Mouse (Mus musculus) heart, adult 2 months (tissue): ENCODE results near the gene Sstr4.

Experiments used
- CTCF ChIP-seq: fragments of 200-600 bp; IDR thresholded peaks from 2 replicates; pipeline ENCODE4 v1.8.1; 2022; ENCODE audit warnings: antibody characterized with exemption, mild to moderate bottlenecking, moderate library complexity
- EP300 ChIP-seq: fragments of 200-500 bp; IDR thresholded peaks from 2 replicates; pipeline ENCODE4 v1.6.1; 2011; ENCODE audit warnings: low read depth, low read length, control low read depth; ENCODE audit not compliant: insufficient read depth
- POLR2A ChIP-seq: fragments of 200-500 bp; IDR thresholded peaks from 2 replicates; pipeline ENCODE4 v1.6.1; 2011; ENCODE audit warnings: mild to moderate bottlenecking, low read depth, low read length, control low read depth; ENCODE audit not compliant: insufficient read depth

DNA sequence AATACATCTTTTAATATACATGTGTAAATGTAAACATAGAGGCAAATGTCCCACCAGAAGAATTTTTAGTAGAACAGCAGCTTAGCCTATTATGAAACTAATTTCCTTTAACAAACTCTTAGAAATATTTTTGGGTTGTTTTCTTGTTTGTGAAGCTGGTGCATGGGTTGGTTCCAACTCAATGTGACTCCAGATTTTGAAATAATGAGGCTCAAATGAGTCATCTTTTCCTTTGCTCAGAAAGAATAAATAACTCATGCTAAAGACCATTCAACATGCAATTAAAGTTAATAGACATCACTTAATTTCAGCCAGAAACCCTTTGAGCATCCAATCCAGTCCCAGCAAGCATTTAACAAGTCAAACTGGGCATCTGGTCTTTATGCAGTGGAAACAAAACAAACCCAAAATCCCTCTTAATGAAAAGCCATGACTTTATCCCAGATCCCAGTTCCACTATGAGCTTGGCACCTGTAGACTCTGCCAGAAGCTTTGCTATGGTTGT is 33.9 kb downstream of the Sstr4 start:
- TF ChIP-seq CTCF (no peak), POLR2A (no peak), EP300 (no peak)
